Mouse (Mus musculus) intestine, postnatal 0 days (tissue): ENCODE data around the gene Smim1. TPM values are rescaled to one million over a fixed set of nuclear protein-coding genes. Genes with fewer than 3 reads are reported as not detected.

ENCODE experiments used
- ATAC-seq: fragments of 200-750 bp; cut with Nextera tagmentation; 2 replicates; pipeline ENCODE4 v1.8.0; 2017; ENCODE audit warnings: mild to moderate bottlenecking, moderate TSS enrichment, moderate library complexity
- H3K27ac ChIP-seq: fragments of 300-500 bp; sonication (generic); 2 replicates; pipeline ENCODE4 v1.5.1; 2014; ENCODE audit warnings: mild to moderate bottlenecking, low read depth, low read length, moderate library complexity
- H3K27me3 ChIP-seq: fragments of 300-500 bp; sonication (generic); replicated peaks from 2 replicates; pipeline ENCODE4 v1.6.1; 2014; ENCODE audit warnings: low read length, mixed read lengths; ENCODE audit not compliant: control insufficient read depth, insufficient read depth
- H3K36me3 ChIP-seq: fragments of 300-500 bp; sonication (generic); 2 replicates; pipeline ENCODE4 v1.6.1; 2014; ENCODE audit warnings: mild to moderate bottlenecking, moderate library complexity; ENCODE audit not compliant: control insufficient read depth, insufficient read depth
- H3K4me1 ChIP-seq: fragments of 300-500 bp; sonication (generic); replicated peaks from 2 replicates; pipeline ENCODE4 v1.6.1; 2014; ENCODE audit warnings: antibody characterized with exemption, low read length, mixed read lengths; ENCODE audit not compliant: control insufficient read depth, insufficient read depth
- H3K4me2 ChIP-seq: fragments of 300-500 bp; sonication (generic); replicated peaks from 2 replicates; pipeline ENCODE4 v1.6.1; 2014; ENCODE audit warnings: low read depth, mild to moderate bottlenecking, moderate library complexity
- H3K4me3 ChIP-seq: fragments of 300-500 bp; sonication (generic); 2 replicates; pipeline ENCODE4 v1.5.1; 2014; ENCODE audit warnings: low read depth, low read length
- H3K9ac ChIP-seq: fragments of 300-500 bp; sonication (generic); 2 replicates; pipeline ENCODE4 v1.6.1; 2014; ENCODE audit warnings: mild to moderate bottlenecking, low read depth, low read length
- H3K9me3 ChIP-seq: fragments of 300-500 bp; sonication (generic); 2 replicates; pipeline ENCODE4 v1.6.1; 2016; ENCODE audit warnings: mixed run types; ENCODE audit not compliant: control insufficient read depth
- CTCF ChIP-seq: sonication (generic); IDR thresholded peaks from 2 replicates; pipeline ENCODE4 v1.5.1; 2016; ENCODE audit warnings: low read depth, mild to moderate bottlenecking, control low read depth, antibody characterized with exemption, moderate library complexity
- WGBS: fragments of 180-500 bp; shearing (Covaris S2); extraction: QIAGEN DNeasy Blood & Tissue Kit; methylation state at CpG from one replicate; pipeline ENCODE4 v1.1.7; 2014; 5-methylcytosine and 5-hydroxymethylcytosine counted together
- polyA plus RNA-seq: library from polyadenylated mRNA; unstranded; fragments of >200 nt; fragmentation: Nextera tagmentation; extraction: Ambion mirVana; gene quantifications from 2 replicates; pipeline ENCODE4 v1.2.1, GENCODE M21; 2015

The Smim1 gene
- 160 and 174 TPM in 2 replicates for polyA plus RNA-seq

DNA sequence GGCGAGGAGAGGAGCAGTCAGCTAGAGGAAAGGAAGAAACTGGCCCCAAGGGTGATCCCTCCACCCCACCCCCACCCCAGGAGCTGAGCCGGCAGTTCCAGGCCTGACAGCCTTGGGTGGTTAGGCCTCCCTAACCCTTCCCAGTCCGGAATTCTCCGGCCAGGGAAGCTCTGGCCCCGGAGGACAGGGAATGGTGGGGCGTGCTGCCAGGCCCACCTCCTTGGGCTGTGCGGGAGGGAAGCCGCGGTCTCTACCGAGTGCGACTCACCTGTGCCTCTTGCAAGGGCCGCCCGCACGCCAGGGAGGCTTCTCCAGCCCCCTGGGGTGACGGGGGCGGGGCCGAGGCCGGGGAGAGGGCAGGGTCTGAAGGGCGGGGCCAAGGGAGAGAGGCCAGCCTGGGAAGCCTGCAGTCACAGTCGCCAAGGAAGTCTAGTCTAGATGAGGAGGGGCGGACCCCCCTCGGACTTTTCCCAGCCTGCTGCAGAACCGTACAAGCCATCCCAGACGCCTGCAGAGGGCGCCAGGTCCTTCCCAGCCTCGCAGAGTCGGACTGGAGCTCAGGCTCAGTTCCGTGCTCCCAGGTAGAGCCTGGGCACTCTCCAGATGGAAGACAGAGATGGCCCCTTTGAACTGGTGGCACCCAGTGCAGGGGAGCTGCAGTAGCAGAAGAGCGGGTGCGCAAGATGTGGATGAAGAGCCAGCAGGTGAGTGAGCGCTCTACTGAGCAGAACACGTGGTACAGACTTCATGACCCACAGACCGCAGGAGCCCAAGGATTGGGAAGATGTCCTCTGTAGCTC lies at the start of gene Smim1:
TSS of gene Smim1 (minus strand) at position 590 of the 800 bp plus-strand sequence.
- Histone ChIP-seq H3K9me3 (no peaks in the 10 kb centered on the region), H3K27ac (peak within 1 kb of the TSS; percentile 92), H3K4me3 (peak within 1 kb of the TSS; percentile 57), H3K9ac (peak within 1 kb of the TSS; percentile 66), H3K27me3 (no peaks in the 10 kb centered on the region), H3K4me1 (0 out of 2 replicates have a peak, but pooled peaks cover 11% of the 10 kb centered on the region), H3K4me2 (peak within 1 kb of the TSS; percentile 81), H3K36me3 (peaks cover 14% of the 10 kb centered on the region)
- peak; percentile 86 for TF ChIP-seq CTCF
- WGBS = under 1% methylated on average over 33 of the region's 33 CpGs
- ATAC-seq = peak; percentile 79

DNA sequence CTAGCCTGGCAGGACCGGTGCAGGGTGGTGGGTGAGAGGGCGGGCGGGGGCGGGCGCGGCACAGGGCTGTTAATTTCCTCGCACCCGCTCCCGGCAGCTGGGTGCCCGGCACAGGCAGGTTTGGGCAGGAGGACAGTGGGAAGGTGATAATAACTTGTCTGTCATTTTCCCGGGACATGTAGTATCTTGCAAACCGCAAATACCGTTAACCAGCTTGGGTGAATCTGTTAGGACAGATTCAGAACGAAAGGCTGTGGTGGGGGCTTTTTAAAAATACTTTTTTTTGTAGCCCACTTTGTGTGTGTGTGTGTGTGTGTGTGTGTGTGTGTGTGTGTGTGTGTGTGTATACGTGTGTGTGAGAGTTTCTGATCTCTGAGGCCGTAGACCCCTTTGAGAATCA lies 45.9 kb upstream of the Smim1 start:
- Histone ChIP-seq H3K9ac (no peak overlapping the region), H3K27ac (no peak overlapping the region), H3K36me3 (no peaks in the 10 kb centered on the region), H3K4me2 (no peak overlapping the region), H3K27me3 (peaks cover 17% of the 10 kb centered on the region), H3K9me3 (no peaks in the 10 kb centered on the region), H3K4me1 (no peaks in the 10 kb centered on the region), H3K4me3 (no peak overlapping the region)
- ATAC-seq = no peak
- WGBS = 10% methylated on average over 14 of the region's 16 CpGs
- TF ChIP-seq CTCF = no peak

DNA sequence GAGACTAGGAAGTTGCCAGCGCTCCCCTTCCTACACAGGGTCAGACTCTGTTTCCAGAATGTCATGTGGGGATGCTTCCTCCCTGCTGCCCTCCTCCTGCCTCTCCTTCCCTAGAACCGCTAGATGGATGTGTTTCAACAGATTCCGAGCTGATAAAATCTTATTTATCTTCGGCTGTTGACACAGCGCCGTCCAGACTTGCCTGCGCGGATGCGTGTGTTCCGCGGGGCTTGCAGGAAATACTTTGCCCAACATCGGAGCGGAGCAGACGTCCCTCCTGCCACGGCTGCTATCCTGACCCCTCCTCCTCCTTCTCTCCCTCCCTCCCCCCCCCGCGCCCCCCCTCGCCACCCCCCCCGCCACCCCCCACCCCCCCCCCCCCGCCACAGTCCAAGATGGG lies 45.5 kb upstream of the Smim1 start:
- H3K27me3 ChIP-seq = peaks cover 17% of the 10 kb centered on the region
- H3K4me1 ChIP-seq = no peaks in the 10 kb centered on the region
- no peaks in the 10 kb centered on the region for H3K9me3 ChIP-seq
- no peak overlapping the region for H3K27ac ChIP-seq
- no peak for TF ChIP-seq CTCF
- ATAC-seq = no peak
- H3K4me3 ChIP-seq = no peak overlapping the region
- H3K36me3 ChIP-seq = no peaks in the 10 kb centered on the region
- H3K9ac ChIP-seq = no peak overlapping the region
- WGBS = under 1% methylated on average over 16 of the region's 20 CpGs
- no peak overlapping the region for H3K4me2 ChIP-seq

GRCm38 (mm10) chr4:154070896-154071295 lies 44.9 kb upstream of the Smim1 start:
- no peak overlapping the region for H3K4me3 ChIP-seq
- 1% methylated on average over 5 of the region's 5 CpGs for WGBS
- H3K27ac ChIP-seq = no peak overlapping the region
- peaks cover 17% of the 10 kb centered on the region for H3K27me3 ChIP-seq
- no peaks in the 10 kb centered on the region for H3K9me3 ChIP-seq
- no peaks in the 10 kb centered on the region for H3K4me1 ChIP-seq
- TF ChIP-seq CTCF = peak; percentile 52
- H3K4me2 ChIP-seq = no peak overlapping the region
- H3K9ac ChIP-seq = no peak overlapping the region
- ATAC-seq = no peak
- H3K36me3 ChIP-seq = no peaks in the 10 kb centered on the region

DNA sequence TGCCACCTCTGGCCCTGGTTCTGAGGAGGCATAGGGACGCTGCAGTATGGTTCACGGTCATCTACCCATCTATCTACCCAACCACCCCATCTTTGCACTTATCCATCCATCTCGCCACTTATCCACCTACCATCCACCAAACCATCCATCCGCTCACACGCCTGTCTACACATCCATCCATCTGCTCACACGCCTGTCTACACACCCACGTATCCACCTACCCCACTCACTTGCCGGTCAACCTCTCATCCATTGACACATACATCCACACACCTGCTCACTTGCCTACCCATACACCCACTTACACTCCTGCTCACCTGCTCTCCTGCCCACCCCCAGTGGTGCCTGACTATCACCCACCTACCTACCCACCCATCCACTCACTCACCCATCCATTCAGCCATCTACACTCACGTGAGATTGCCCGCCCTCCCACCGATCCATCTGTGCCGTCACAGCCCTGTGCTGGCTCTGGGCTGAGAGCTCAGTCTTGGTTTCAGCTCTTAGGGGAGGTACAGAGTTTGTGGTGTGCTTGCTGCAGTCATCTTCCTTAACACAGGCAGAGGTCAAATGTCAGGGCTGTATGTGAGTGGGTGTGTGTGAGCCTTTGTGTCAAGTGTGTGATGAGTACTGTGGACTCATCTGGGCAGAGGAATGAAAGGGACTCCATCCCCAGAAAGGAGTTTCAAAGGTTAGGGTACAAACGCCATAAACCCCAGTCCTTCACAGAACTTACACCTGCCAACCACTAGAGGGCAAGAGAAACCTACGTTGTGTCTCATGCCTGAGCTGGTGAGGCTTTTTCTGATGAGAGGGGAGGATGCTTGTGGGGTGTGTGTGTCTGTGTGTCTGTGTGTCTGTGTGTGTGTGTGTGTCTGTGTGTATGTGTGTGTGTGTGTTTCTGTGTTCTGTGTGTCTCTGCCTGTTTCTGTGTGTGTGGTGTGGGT lies 39.1 kb upstream of the Smim1 start:
- Histone ChIP-seq H3K4me3 (no peak overlapping the region), H3K4me1 (no peaks in the 10 kb centered on the region), H3K27ac (no peak overlapping the region), H3K9me3 (no peaks in the 10 kb centered on the region), H3K27me3 (no peaks in the 10 kb centered on the region), H3K4me2 (no peak overlapping the region), H3K9ac (no peak overlapping the region), H3K36me3 (no peaks in the 10 kb centered on the region)
- peak; percentile 95 for TF ChIP-seq CTCF
- WGBS = 61% methylated on average over 14 of the region's 14 CpGs
- ATAC-seq = peak; percentile 41; the same call in 1 of the 2 replicates

GRCm38 (mm10) chr4:154057696-154058095 lies 31.7 kb upstream of the Smim1 start:
- H3K4me1 ChIP-seq = no peaks in the 10 kb centered on the region
- no peak for ATAC-seq
- no peak for TF ChIP-seq CTCF
- no peaks in the 10 kb centered on the region for H3K36me3 ChIP-seq
- H3K4me3 ChIP-seq = no peak overlapping the region
- H3K4me2 ChIP-seq = no peak overlapping the region
- WGBS = 65% methylated on average over 4 of the region's 4 CpGs
- H3K27me3 ChIP-seq = no peaks in the 10 kb centered on the region
- H3K27ac ChIP-seq = no peak overlapping the region
- H3K9ac ChIP-seq = no peak overlapping the region
- H3K9me3 ChIP-seq = no peaks in the 10 kb centered on the region
